Mouse (Mus musculus) myocyte (in vitro differentiated cells): ENCODE measurements at regions not wholly inside any gene's neighbourhood (a gene's known extent, or its start where the extent isn't known, plus 50 kb on each side); places are given as distances from the start of the nearest gene placed in this dataset.

Experiments used
- H3K27me3 ChIP-seq: one replicate; pipeline ENCODE4 v1.6.1; 2011; ENCODE audit not compliant: control insufficient read depth, insufficient read depth, insufficient read length
- H3K36me3 ChIP-seq: one replicate; pipeline ENCODE4 v1.6.1; 2011; ENCODE audit not compliant: control insufficient read depth, insufficient read depth
- H3K4me2 ChIP-seq: one replicate; pipeline ENCODE4 v1.6.1; 2011; ENCODE audit warnings: low read depth, control low read depth
- H3K4me3 ChIP-seq: one replicate; pipeline ENCODE4 v1.5.1; 2011; ENCODE audit warnings: mild to moderate bottlenecking, control low read depth, moderate library complexity
- H3K79me2 ChIP-seq: one replicate; pipeline ENCODE4 v1.6.1; 2011; ENCODE audit not compliant: control insufficient read depth, insufficient read depth
- H3ac ChIP-seq: one replicate; pipeline ENCODE4 v1.6.1; 2011; ENCODE audit not compliant: control insufficient read depth, insufficient read length
- CEBPB ChIP-seq: IDR thresholded peaks from 2 replicates; pipeline ENCODE4 v1.6.1; 2011; ENCODE audit warnings: mild to moderate bottlenecking, moderate library complexity; ENCODE audit not compliant: poor library complexity, insufficient read depth, severe bottlenecking
- E2F4 ChIP-seq: IDR thresholded peaks from one replicate; pipeline ENCODE4 v1.6.1; 2011; ENCODE audit warnings: mild to moderate bottlenecking, control low read depth, moderate library complexity; ENCODE audit not compliant: insufficient read depth
- MAX ChIP-seq: IDR thresholded peaks from one replicate; pipeline ENCODE4 v1.6.1; 2011; ENCODE audit warnings: low read depth, mild to moderate bottlenecking, control low read depth
- MYOD1 ChIP-seq, 3 experiments: IDR thresholded peaks; one replicate each; pipeline ENCODE4 v1.6.1; 2011; ENCODE audit warnings: control low read depth in 2 of 3, low read depth in 2 of 3, mild to moderate bottlenecking in 2 of 3, moderate library complexity in 1 of 3; ENCODE audit not compliant: insufficient read length in 2 of 3, control insufficient read depth in 1 of 3
- MYOG ChIP-seq, 3 experiments: IDR thresholded peaks; one replicate each; pipeline ENCODE4 v1.6.1; 2011; ENCODE audit warnings: control low read depth in 2 of 3, low read depth in 2 of 3, mild to moderate bottlenecking in 2 of 3; ENCODE audit not compliant: insufficient read length in 2 of 3, control insufficient read depth in 1 of 3, insufficient read depth in 1 of 3
- POLR2A ChIP-seq: IDR thresholded peaks from one replicate; pipeline ENCODE4 v1.6.1; 2011; ENCODE audit warnings: low read depth, mild to moderate bottlenecking, control low read depth, moderate library complexity; ENCODE audit not compliant: insufficient read length
- POLR2AphosphoS2 ChIP-seq: IDR thresholded peaks from one replicate; pipeline ENCODE4 v1.6.1; 2011; ENCODE audit warnings: low read depth, control low read depth; ENCODE audit not compliant: insufficient read length
- REST ChIP-seq: IDR thresholded peaks from one replicate; pipeline ENCODE4 v1.6.1; 2011; ENCODE audit warnings: mild to moderate bottlenecking, control low read depth, moderate library complexity; ENCODE audit not compliant: insufficient read depth, insufficient read length
- SRF ChIP-seq: IDR thresholded peaks from one replicate; pipeline ENCODE4 v1.6.1; 2011; ENCODE audit warnings: low read depth; ENCODE audit not compliant: control insufficient read depth, insufficient read length
- TCF12 ChIP-seq: IDR thresholded peaks from one replicate; pipeline ENCODE4 v1.6.1; 2011; ENCODE audit warnings: mild to moderate bottlenecking, control low read depth; ENCODE audit not compliant: poor library complexity, insufficient read depth, severe bottlenecking
- TCF3 ChIP-seq: IDR thresholded peaks from one replicate; pipeline ENCODE4 v1.6.1; 2011; ENCODE audit warnings: low read depth, control low read depth; ENCODE audit not compliant: insufficient read length
- USF1 ChIP-seq: IDR thresholded peaks from one replicate; pipeline ENCODE4 v1.6.1; 2011; ENCODE audit warnings: low read depth, mild to moderate bottlenecking, control low read depth, moderate library complexity

GRCm38 (mm10) chr9:41376948-41377700 is 215.6 kb upstream of the Ubash3b start:
- no peaks in the 10 kb centered on the region for H3K79me2 ChIP-seq
- H3K36me3 ChIP-seq, result no peaks in the 10 kb centered on the region
- no peak overlapping the region for H3K4me2 ChIP-seq
- H3K27me3 ChIP-seq, result no peaks in the 10 kb centered on the region
- no peak overlapping the region for H3K4me3 ChIP-seq
- H3ac ChIP-seq, result no peak overlapping the region
- TF ChIP-seq MAX, result no peak
- no peak for TF ChIP-seq POLR2A

- Histone ChIP-seq H3K36me3 (no peaks in the 10 kb centered on the region), H3K79me2 (no peaks in the 10 kb centered on the region), H3K4me2 (peak overlapping the region; percentile 60), H3K4me3 (no peak overlapping the region), H3K27me3 (no peaks in the 10 kb centered on the region), H3ac (no peak overlapping the region)
- TF ChIP-seq TCF12 (no peak), MYOG (IDR thresholded peaks at IDR 0.05; ENCODE audit: control insufficient read depth in 1 of 3, insufficient read depth in 1 of 3, insufficient read length in 2 of 3, low read depth in 2 of 3) (peak in 1 of 3 experiments; percentile 31)
Measured at GRCm38 (mm10) chr9:41375984-41376651, 214.6 kb upstream of the Ubash3b start.

- Histone ChIP-seq H3K79me2 (no peaks in the 10 kb centered on the region), H3K4me3 (no peak overlapping the region), H3K27me3 (no peaks in the 10 kb centered on the region), H3ac (no peak overlapping the region), H3K4me2 (no peak overlapping the region), H3K36me3 (no peaks in the 10 kb centered on the region)
- no peak for TF ChIP-seq TCF3
- TF ChIP-seq MYOD1 (IDR thresholded peaks at IDR 0.05; ENCODE audit: control insufficient read depth in 1 of 3, insufficient read length in 2 of 3, low read depth in 2 of 3), result no peak
- TF ChIP-seq TCF12, result no peak
- no peak for TF ChIP-seq POLR2A
- no peak for TF ChIP-seq E2F4
- no peak for TF ChIP-seq MAX
- TF ChIP-seq REST, result no peak
- TF ChIP-seq SRF, result no peak
- TF ChIP-seq CEBPB, result no peak
Measured at GRCm38 (mm10) chr9:41374591-41375481, 213.3 kb upstream of the Ubash3b start.

- no peak overlapping the region for H3ac ChIP-seq
- H3K4me3 ChIP-seq, result no peak overlapping the region
- no peaks in the 10 kb centered on the region for H3K79me2 ChIP-seq
- no peaks in the 10 kb centered on the region for H3K27me3 ChIP-seq
- TF ChIP-seq MYOD1 (IDR thresholded peaks at IDR 0.05; ENCODE audit: control insufficient read depth in 1 of 3, insufficient read length in 2 of 3, low read depth in 2 of 3), result no peak
- no peak for TF ChIP-seq TCF3
- no peak for TF ChIP-seq CEBPB
- TF ChIP-seq SRF, result no peak
- no peak for TF ChIP-seq POLR2A
- no peak for TF ChIP-seq E2F4
- TF ChIP-seq REST, result no peak
- H3K4me2 ChIP-seq, result no peak overlapping the region
- H3K36me3 ChIP-seq, result no peaks in the 10 kb centered on the region
Measured at GRCm38 (mm10) chr9:41366405-41366804, 204.9 kb upstream of the Ubash3b start.

- Histone ChIP-seq H3ac (no peak overlapping the region), H3K4me2 (no peak overlapping the region), H3K27me3 (no peaks in the 10 kb centered on the region), H3K79me2 (no peaks in the 10 kb centered on the region), H3K4me3 (no peak overlapping the region), H3K36me3 (no peaks in the 10 kb centered on the region)
- no peak for TF ChIP-seq TCF12
- no peak for TF ChIP-seq USF1
- TF ChIP-seq POLR2A, result no peak
- no peak for TF ChIP-seq E2F4
- TF ChIP-seq SRF, result no peak
- TF ChIP-seq TCF3, result no peak
- TF ChIP-seq MYOD1 (IDR thresholded peaks at IDR 0.05; ENCODE audit: control insufficient read depth in 1 of 3, insufficient read length in 2 of 3, low read depth in 2 of 3), result no peak
- no peak for TF ChIP-seq POLR2AphosphoS2
- TF ChIP-seq MYOG (IDR thresholded peaks at IDR 0.05; ENCODE audit: control insufficient read depth in 1 of 3, insufficient read depth in 1 of 3, insufficient read length in 2 of 3, low read depth in 2 of 3), result no peak
- TF ChIP-seq CEBPB, result no peak
- no peak for TF ChIP-seq MAX
Measured at GRCm38 (mm10) chr9:41365251-41365650, 203.8 kb upstream of the Ubash3b start.
